Mouse (Mus musculus) ES-Bruce4 (cell line): Measurements from ENCODE around the gene Smyd2. TPM values are rescaled to one million over a fixed set of nuclear protein-coding genes. Genes with fewer than 3 reads are reported as not detected.
A peak's percentile ranks its signal among the peaks of the same experiment; 100 is the strongest.

Source experiments
- H3K27ac ChIP-seq: 2 replicates; pipeline ENCODE4 v1.5.1; 2012; ENCODE audit warnings: low read length, inconsistent platforms; ENCODE audit not compliant: insufficient read depth
- H3K27me3 ChIP-seq: 2 replicates; pipeline ENCODE4 v1.6.1; 2012; ENCODE audit warnings: mild to moderate bottlenecking, low read length, inconsistent platforms; ENCODE audit not compliant: control insufficient read depth, poor library complexity, insufficient read depth, severe bottlenecking
- H3K36me3 ChIP-seq: 2 replicates; pipeline ENCODE4 v1.6.1; 2012; ENCODE audit warnings: inconsistent platforms, mild to moderate bottlenecking, low read length, moderate library complexity; ENCODE audit not compliant: control insufficient read depth, poor library complexity, insufficient read depth, severe bottlenecking
- H3K4me1 ChIP-seq: one replicate; pipeline ENCODE4 v1.8.1; 2011; ENCODE audit warnings: low read length; ENCODE audit not compliant: control insufficient read depth, insufficient read depth
- H3K4me3 ChIP-seq: 2 replicates; pipeline ENCODE4 v1.5.1; 2011; ENCODE audit warnings: low read depth, mild to moderate bottlenecking, low read length
- H3K9ac ChIP-seq: 2 replicates; pipeline ENCODE4 v1.6.1; 2012; ENCODE audit warnings: low read depth, mild to moderate bottlenecking, inconsistent platforms; ENCODE audit not compliant: poor library complexity, severe bottlenecking
- H3K9me3 ChIP-seq: replicated peaks from 2 replicates; pipeline ENCODE4 v1.6.1; 2012; ENCODE audit warnings: mild to moderate bottlenecking, low read length, inconsistent platforms; ENCODE audit not compliant: control insufficient read depth, poor library complexity, insufficient read depth, severe bottlenecking
- CTCF ChIP-seq: IDR thresholded peaks from one replicate; pipeline ENCODE4 v1.8.1; 2011; ENCODE audit warnings: low read depth, low read length
- EP300 ChIP-seq: IDR thresholded peaks from 2 replicates; pipeline ENCODE4 v1.6.1; 2011; ENCODE audit warnings: low read depth, low read length; ENCODE audit not compliant: insufficient read depth
- POLR2A ChIP-seq: IDR thresholded peaks from one replicate; pipeline ENCODE4 v1.8.1; 2011; ENCODE audit warnings: low read length; ENCODE audit not compliant: insufficient read depth
- polyA plus RNA-seq: library from polyadenylated mRNA; stranded (reverse); fragments of >200 nt; gene quantifications from 2 replicates; pipeline ENCODE4 v1.2.4, GENCODE M21; 2011; ENCODE audit warnings: low read depth; ENCODE audit not compliant: missing spikeins, insufficient read depth, insufficient read length

The Smyd2 gene
- polyA plus RNA-seq, 1 experiment = 34.8 TPM

DNA sequence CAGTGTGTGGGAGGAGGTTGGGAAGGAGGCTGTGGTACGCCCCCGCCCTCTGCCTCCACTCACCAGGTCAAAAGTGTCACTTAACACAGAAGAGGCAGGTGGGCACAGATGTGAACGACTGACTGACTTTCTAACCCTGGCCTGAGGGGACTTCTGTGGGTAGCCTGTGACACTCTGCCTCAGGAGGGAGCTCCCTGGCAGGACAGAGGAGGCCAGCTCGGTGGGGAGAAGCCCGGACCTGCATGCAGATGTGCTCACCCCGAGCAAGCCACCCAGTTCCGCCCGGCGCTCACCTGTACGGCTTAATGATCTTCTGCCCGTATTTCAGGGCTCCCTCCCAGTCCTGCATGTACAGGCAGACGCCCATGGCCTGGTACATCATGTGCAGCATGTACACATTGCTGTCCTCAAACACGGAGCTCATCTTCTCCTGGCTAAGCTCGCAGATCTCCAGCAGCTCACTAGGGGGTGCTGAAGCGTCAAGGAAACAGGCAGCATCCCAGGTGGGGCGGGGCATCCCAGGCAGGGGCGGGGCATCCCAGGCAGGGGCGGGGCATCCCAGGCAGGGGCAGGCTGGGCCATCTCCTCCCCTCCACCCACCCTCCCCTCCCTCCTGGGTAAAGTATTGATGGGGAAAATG, 38.5 kb downstream of the Smyd2 start:
- TF ChIP-seq POLR2A = no peak
- TF ChIP-seq EP300 = no peak
- peak; percentile 74 for TF ChIP-seq CTCF
- Histone ChIP-seq H3K27me3 (no peaks in the 10 kb centered on the region), H3K4me1 (peaks cover 7% of the 10 kb centered on the region), H3K27ac (no peak overlapping the region), H3K9ac (no peak overlapping the region), H3K9me3 (no peaks in the 10 kb centered on the region), H3K36me3 (no peaks in the 10 kb centered on the region), H3K4me3 (peak overlapping the region; percentile 46)

DNA sequence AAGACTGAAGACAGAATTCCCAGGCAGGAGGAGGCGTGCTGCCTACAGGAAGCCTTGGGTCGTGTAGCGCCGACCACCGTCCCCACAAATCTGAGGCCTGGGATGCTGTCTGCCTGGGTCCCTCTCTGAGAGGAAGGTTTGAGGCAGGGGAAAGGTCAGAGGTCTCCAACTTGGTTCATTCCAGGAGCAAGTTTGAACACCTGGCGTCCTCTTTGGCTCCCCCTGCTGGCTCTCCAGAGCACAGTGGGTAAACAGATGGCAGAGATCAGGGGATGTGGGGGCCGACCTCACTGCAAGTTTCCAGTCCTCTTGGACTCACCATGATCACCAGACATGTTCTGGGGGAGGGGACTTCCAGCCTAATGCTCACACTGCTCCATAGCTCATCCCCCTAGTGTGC, 39.3 kb downstream of the Smyd2 start:
- no peak for TF ChIP-seq EP300
- peak; percentile 81 for TF ChIP-seq CTCF
- TF ChIP-seq POLR2A = no peak
- H3K4me3 ChIP-seq = peak overlapping the region; percentile 46; the same call in 1 of the 2 replicates
- no peaks in the 10 kb centered on the region for H3K36me3 ChIP-seq
- no peaks in the 10 kb centered on the region for H3K27me3 ChIP-seq
- no peak overlapping the region for H3K9ac ChIP-seq
- no peaks in the 10 kb centered on the region for H3K9me3 ChIP-seq
- H3K27ac ChIP-seq = no peak overlapping the region
- peaks cover 7% of the 10 kb centered on the region for H3K4me1 ChIP-seq

DNA sequence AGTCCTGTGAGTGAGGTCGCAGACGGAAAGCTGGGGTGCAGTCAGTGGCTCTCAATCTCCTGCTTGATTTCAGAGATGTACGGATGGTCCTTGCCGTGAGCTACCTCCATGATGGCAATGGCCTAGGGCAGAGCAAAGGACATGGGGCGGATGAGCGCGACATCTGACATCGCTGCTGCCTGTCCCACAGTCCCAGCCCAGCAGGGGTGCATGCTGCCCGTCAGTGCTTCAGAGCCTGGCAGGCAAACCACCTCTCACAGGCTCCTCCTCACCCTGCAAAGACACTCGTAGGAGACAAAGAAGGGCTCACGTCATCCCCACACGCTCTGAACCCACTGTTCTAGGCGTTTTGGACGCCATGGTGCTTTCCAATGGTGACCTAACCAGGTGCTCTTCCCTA, 41.4 kb downstream of the Smyd2 start:
- peaks cover 10% of the 10 kb centered on the region for H3K4me1 ChIP-seq
- H3K27me3 ChIP-seq = no peaks in the 10 kb centered on the region
- TF ChIP-seq CTCF (no peak), POLR2A (no peak), EP300 (no peak)
- no peaks in the 10 kb centered on the region for H3K9me3 ChIP-seq
- no peaks in the 10 kb centered on the region for H3K36me3 ChIP-seq
- no peak overlapping the region for H3K4me3 ChIP-seq
- H3K9ac ChIP-seq = no peak overlapping the region
- no peak overlapping the region for H3K27ac ChIP-seq

DNA sequence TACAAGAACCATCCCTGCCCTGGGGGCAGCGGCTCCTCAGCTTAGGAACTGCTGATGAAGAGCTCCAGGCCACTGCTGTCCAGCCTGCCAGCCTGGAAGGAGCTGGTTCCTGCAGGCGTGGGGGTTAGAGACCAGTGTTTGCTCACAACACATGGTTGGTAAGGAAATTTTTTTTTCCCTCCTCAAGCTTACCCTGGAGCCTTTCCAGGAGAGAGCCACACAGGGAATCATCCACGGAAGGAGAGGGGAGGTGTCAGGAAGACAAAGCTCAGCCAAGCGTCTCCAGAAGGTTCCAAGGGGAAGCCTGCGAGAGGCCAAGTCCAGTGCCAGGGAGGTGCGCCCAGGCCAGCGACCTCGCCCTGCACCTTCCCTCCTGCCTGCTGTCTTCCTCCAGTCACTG, 42.2 kb downstream of the Smyd2 start:
- TF ChIP-seq EP300 = no peak
- no peak for TF ChIP-seq POLR2A
- TF ChIP-seq CTCF = no peak

DNA sequence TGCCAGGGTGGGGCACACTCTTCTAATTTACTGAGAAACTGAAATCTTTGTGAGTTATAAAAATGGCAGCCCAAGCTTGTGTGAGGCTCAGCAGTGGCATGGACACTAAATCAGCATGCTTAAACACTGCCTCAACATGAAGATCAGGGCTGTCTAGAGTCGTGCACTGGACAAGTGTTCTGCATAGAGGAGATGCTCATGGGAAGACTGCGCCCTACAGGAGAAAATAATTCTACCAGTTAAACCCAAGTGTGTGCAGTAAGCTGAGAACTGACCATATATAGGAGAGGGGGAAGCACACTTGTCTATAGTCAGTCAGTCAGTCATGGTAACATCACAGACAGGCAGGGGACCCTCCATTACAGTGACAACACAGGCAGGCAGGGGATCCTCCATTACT, 43.0 kb downstream of the Smyd2 start:
- no peaks in the 10 kb centered on the region for H3K36me3 ChIP-seq
- peaks cover 6% of the 10 kb centered on the region for H3K4me1 ChIP-seq
- H3K4me3 ChIP-seq = no peak overlapping the region
- H3K27ac ChIP-seq = no peak overlapping the region
- H3K27me3 ChIP-seq = no peaks in the 10 kb centered on the region
- no peaks in the 10 kb centered on the region for H3K9me3 ChIP-seq
- H3K9ac ChIP-seq = no peak overlapping the region
- no peak for TF ChIP-seq CTCF
- no peak for TF ChIP-seq EP300
- no peak for TF ChIP-seq POLR2A

More for the DNA sequence above, 42.2 kb downstream of the Smyd2 start:
- no peak overlapping the region for H3K27ac ChIP-seq
- H3K36me3 ChIP-seq = no peaks in the 10 kb centered on the region
- no peak overlapping the region for H3K9ac ChIP-seq
- H3K4me3 ChIP-seq = no peak overlapping the region
- H3K9me3 ChIP-seq = no peaks in the 10 kb centered on the region
- peaks cover 9% of the 10 kb centered on the region for H3K4me1 ChIP-seq
- H3K27me3 ChIP-seq = no peaks in the 10 kb centered on the region

DNA sequence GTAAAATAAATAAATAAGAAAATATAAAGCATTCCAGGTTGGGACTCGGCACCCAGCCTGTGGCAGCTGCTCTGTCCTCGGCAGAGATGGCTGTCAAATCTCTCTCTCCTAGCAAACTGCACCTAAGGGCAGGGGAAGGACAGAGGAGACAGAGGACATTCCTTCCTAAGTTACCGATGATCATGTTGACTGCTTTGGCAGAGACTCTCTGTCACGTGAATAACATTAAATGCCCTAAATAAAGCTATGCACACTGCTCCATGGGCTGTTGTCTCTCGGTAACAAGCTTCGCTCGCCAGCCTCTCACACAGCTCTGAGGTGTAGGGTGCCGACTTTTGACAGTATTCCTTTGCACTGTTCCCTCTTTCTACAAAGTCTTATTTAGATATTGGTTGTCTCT, 46.0 kb downstream of the Smyd2 start:
- Histone ChIP-seq H3K4me3 (no peak overlapping the region), H3K9ac (no peak overlapping the region), H3K27ac (no peak overlapping the region), H3K27me3 (no peaks in the 10 kb centered on the region), H3K36me3 (no peaks in the 10 kb centered on the region; the same call in 1 of the 2 replicates), H3K9me3 (no peaks in the 10 kb centered on the region), H3K4me1 (peaks cover 5% of the 10 kb centered on the region)
- TF ChIP-seq POLR2A = no peak
- TF ChIP-seq CTCF = no peak
- TF ChIP-seq EP300 = no peak
